Comparison of ENCODE assay signal across 24 mouse cellular contexts in the genomic region with DNA sequence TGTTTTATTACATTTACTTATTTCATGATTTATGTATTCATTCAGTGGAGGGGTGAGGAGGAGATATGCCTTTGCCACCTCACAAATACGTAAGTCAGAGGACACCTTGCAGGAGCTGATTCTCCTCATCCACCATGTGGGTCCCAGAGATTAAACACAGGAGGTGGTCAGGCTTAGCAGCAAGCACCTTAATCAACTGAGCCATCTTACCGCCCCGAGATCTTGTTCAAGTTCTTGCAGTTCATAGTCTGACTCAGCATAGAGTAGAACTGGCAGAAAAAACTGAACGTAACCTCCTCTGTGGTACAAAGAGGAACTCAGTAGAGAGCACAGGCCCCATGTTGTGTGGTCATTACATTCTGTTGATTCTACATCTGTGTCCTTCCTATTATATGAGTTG. TPM values are rescaled to one million over a fixed set of nuclear protein-coding genes. Genes with fewer than 3 reads are reported as not detected.
DNase-seq lines count a peak whose midpoint lies in the region; ATAC-seq lines count a peak whose summit lies in the region.
"Had no signal": no experiment of that assay in that cellular context is flagged by ENCODE, and none has a peak within 500 bp of the region (broad histone marks: within the 10 kb centered on the region; RNA-seq: fewer than 3 reads in every experiment).

No protein-coding gene starts in this region.

- WGBS in heart, embryonic 11.5 days (ENCODE audit: insufficient replicate concordance), result 65% methylated on average over 4 of the region's 4 CpGs
- 51% methylated on average over 4 of the region's 4 CpGs for WGBS in liver, embryonic 11.5 days

- H3K4me1 ChIP-seq in heart, embryonic 11.5 days (ENCODE audit: control insufficient read depth, insufficient read depth, low read length), result no peaks in the 10 kb centered on the region
- no peaks in the 10 kb centered on the region for H3K4me1 ChIP-seq in liver, embryonic 11.5 days (replicated peaks; ENCODE audit: control insufficient read depth, insufficient read depth, low read length)
- H3K4me1 ChIP-seq: embryonic facial prominence, embryonic 10.5 days; embryonic facial prominence, embryonic 12.5 days; forebrain, embryonic 13.5 days; forebrain, embryonic 15.5 days had no signal

- DNase-seq in heart, adult 11 months, result peak; percentile 17
- no peak for DNase-seq in heart, postnatal 4 days
- no peak for DNase-seq in heart, postnatal 10 days
- no peak for DNase-seq in liver, embryonic 11.5 days (ENCODE audit: low spot score)
- no peak for DNase-seq in liver
- DNase-seq: adrenal gland, adult 8-10 months; adrenal gland, postnatal 14 days; adrenal gland, postnatal 36 days; B cell, adult 2 months; cerebellum, adult 11-12 months; cerebellum, adult 2 months; cerebellum, adult 9-10 months; cerebellum, postnatal 10 days; cerebellum, postnatal 25 days had no signal

- intact Hi-C loops in heart, postnatal 10 days (cut with DNase I), result no loop called here

- H3K36me3 ChIP-seq in heart, embryonic 11.5 days (ENCODE audit: control insufficient read depth, insufficient read depth, low read length), result no peaks in the 10 kb centered on the region
- H3K36me3 ChIP-seq in liver, embryonic 11.5 days (ENCODE audit: control insufficient read depth, insufficient read depth, low read length), result no peaks in the 10 kb centered on the region
- H3K36me3 ChIP-seq: embryonic facial prominence, embryonic 10.5 days; embryonic facial prominence, embryonic 12.5 days; forebrain, embryonic 15.5 days; G1E had no signal

- no peaks in the 10 kb centered on the region for H3K9me3 ChIP-seq in heart, embryonic 11.5 days (replicated peaks; ENCODE audit: control insufficient read depth, low read length)
- no peaks in the 10 kb centered on the region for H3K9me3 ChIP-seq in liver, embryonic 11.5 days (ENCODE audit: control insufficient read depth, low read length)
- H3K9me3 ChIP-seq: embryonic facial prominence, embryonic 10.5 days; embryonic facial prominence, embryonic 12.5 days; forebrain, embryonic 13.5 days; forebrain, embryonic 15.5 days had no signal

- H3K27ac ChIP-seq in heart, embryonic 11.5 days (ENCODE audit: low read depth, low read length), result no peak overlapping the region
- H3K27ac ChIP-seq in liver, embryonic 11.5 days (ENCODE audit: low read depth, low read length), result no peak overlapping the region
- H3K27ac ChIP-seq: embryonic facial prominence, embryonic 10.5 days; embryonic facial prominence, embryonic 12.5 days; forebrain, embryonic 13.5 days; forebrain, embryonic 15.5 days had no signal

- ATAC-seq in heart, embryonic 11.5 days (replicated peaks; ENCODE audit: insufficient number of reproducible peaks, low FRiP score, low TSS enrichment), result peak; percentile 77
- peak; percentile 68 for ATAC-seq in liver, embryonic 11.5 days (replicated peaks; ENCODE audit: low FRiP score)
- ATAC-seq: activated CD4-positive, CD25-positive, alpha-beta regulatory T cell, adult 4 months; CD4-positive, CD25-positive, alpha-beta regulatory T cell, adult 4 months; forebrain, embryonic 13.5 days; forebrain, embryonic 15.5 days; Patski had no signal

- peaks cover 11% of the 10 kb centered on the region for H3K27me3 ChIP-seq in heart, embryonic 11.5 days (ENCODE audit: control insufficient read depth, insufficient read depth, low read length)
- H3K27me3 ChIP-seq in liver, embryonic 11.5 days (replicated peaks; ENCODE audit: control insufficient read depth, insufficient read depth, low read length), result peaks cover 3% of the 10 kb centered on the region

- H3K4me3 ChIP-seq in heart, embryonic 11.5 days (ENCODE audit: low read depth, low read length), result no peak overlapping the region
- no peak overlapping the region for H3K4me3 ChIP-seq in liver, embryonic 11.5 days (ENCODE audit: low read depth, low read length)
- H3K4me3 ChIP-seq: embryonic facial prominence, embryonic 10.5 days; embryonic facial prominence, embryonic 12.5 days; forebrain, embryonic 13.5 days; forebrain, embryonic 15.5 days had no signal

- no peak overlapping the region for H3K4me2 ChIP-seq in heart, embryonic 11.5 days
- H3K4me2 ChIP-seq in liver, embryonic 11.5 days, result no peak overlapping the region
- H3K4me2 ChIP-seq: embryonic facial prominence, embryonic 12.5 days; forebrain, embryonic 13.5 days; forebrain, embryonic 15.5 days had no signal

- no peak overlapping the region for H3K9ac ChIP-seq in heart, embryonic 11.5 days (ENCODE audit: low read depth, low read length)
- no peak overlapping the region for H3K9ac ChIP-seq in liver, embryonic 11.5 days (ENCODE audit: low read depth, low read length)
- H3K9ac ChIP-seq: embryonic facial prominence, embryonic 12.5 days; forebrain, embryonic 13.5 days; forebrain, embryonic 15.5 days had no signal

RNA-seq across cellular contexts. Expression of gene Cacna2d3, which starts 8.6 kb away (rescaled TPM):
- under 1 TPM; 0.23 to 0.31 TPM for total RNA-seq in heart, postnatal 4 days (2021)
- polyA plus RNA-seq in heart, embryonic 11.5 days (2014; fragmentation: Nextera tagmentation; extraction: Ambion mirVana), result 1.7 and 2.6 TPM in 2 replicates
- under 1 TPM; 0.41 to 0.52 TPM for total RNA-seq in heart, postnatal 10 days (2021)
- polyA plus RNA-seq in liver, embryonic 11.5 days (2014; fragmentation: Nextera tagmentation; extraction: Ambion mirVana), result 0.81 and 0.90 TPM in 2 replicates
- total RNA-seq: CH12.LX had no signal
- polyA plus RNA-seq: activated CD4-positive, CD25-positive, alpha-beta regulatory T cell, adult 4 months; CD4-positive, CD25-positive, alpha-beta regulatory T cell, adult 4 months; G1E had no signal
